Mouse (Mus musculus): ENCODE results near the gene Ercc2.

Ercc2 gene

GRCm38 (mm10) chr7:19405417-19405816, 23.6 kb downstream of the Ercc2 start:
- DNase-seq (ENCODE audit: low spot score in 2 of 2), result peak; percentile 80 to 95

GRCm38 (mm10) chr7:19409753-19410152, 27.9 kb downstream of the Ercc2 start:
- DNase-seq (ENCODE audit: low spot score in 2 of 2), result no peak

- DNase-seq (ENCODE audit: low spot score in 2 of 2), result no peak
Measured at GRCm38 (mm10) chr7:19410766-19411344, 29.0 kb downstream of the Ercc2 start.

- DNase-seq (ENCODE audit: low spot score in 2 of 2), result no peak
Measured at GRCm38 (mm10) chr7:19411783-19412182, 30.0 kb downstream of the Ercc2 start.

- no peak for DNase-seq (ENCODE audit: low spot score in 2 of 2)
Measured at GRCm38 (mm10) chr7:19413525-19413924, 31.7 kb downstream of the Ercc2 start.

- DNase-seq (ENCODE audit: low spot score in 2 of 2), result no peak
Measured at GRCm38 (mm10) chr7:19416590-19416989, 34.8 kb downstream of the Ercc2 start.

GRCm38 (mm10) chr7:19420121-19420520, 38.3 kb downstream of the Ercc2 start:
- no peak for DNase-seq (ENCODE audit: low spot score in 2 of 2)

GRCm38 (mm10) chr7:19420821-19421636, 39.2 kb downstream of the Ercc2 start:
- DNase-seq (ENCODE audit: low spot score in 2 of 2), result peak; percentile 84 to 89

- no peak for DNase-seq (ENCODE audit: low spot score in 2 of 2)
Measured at GRCm38 (mm10) chr7:19423083-19423482, 41.3 kb downstream of the Ercc2 start.

- no peak for DNase-seq (ENCODE audit: low spot score in 2 of 2)
Measured at GRCm38 (mm10) chr7:19424051-19424450, 42.2 kb downstream of the Ercc2 start.

- DNase-seq (ENCODE audit: low spot score in 2 of 2), result no peak
Measured at GRCm38 (mm10) chr7:19426349-19426748, 44.5 kb downstream of the Ercc2 start.

GRCm38 (mm10) chr7:19426888-19427287, 45.1 kb downstream of the Ercc2 start:
- no peak for DNase-seq (ENCODE audit: low spot score in 2 of 2)

GRCm38 (mm10) chr7:19427999-19428650, 46.3 kb downstream of the Ercc2 start:
- DNase-seq (ENCODE audit: low spot score in 2 of 2), result peak in 1 of 2 experiments; percentile 40

- DNase-seq (ENCODE audit: low spot score in 2 of 2), result no peak
Measured at GRCm38 (mm10) chr7:19429726-19430125, 47.9 kb downstream of the Ercc2 start.

- no peak for DNase-seq (ENCODE audit: low spot score in 2 of 2)
Measured at GRCm38 (mm10) chr7:19430402-19430801, 48.6 kb downstream of the Ercc2 start.

- DNase-seq (ENCODE audit: low spot score in 2 of 2), result no peak
Measured at GRCm38 (mm10) chr7:19432475-19432874, 50.7 kb downstream of the Ercc2 start.

- DNase-seq (ENCODE audit: low spot score in 2 of 2), result no peak
Measured at GRCm38 (mm10) chr7:19436276-19436675, 54.5 kb downstream of the Ercc2 start.

- no peak for DNase-seq (ENCODE audit: low spot score in 2 of 2)
Measured at GRCm38 (mm10) chr7:19437048-19437447, 55.2 kb downstream of the Ercc2 start.

- DNase-seq (ENCODE audit: low spot score in 2 of 2), result no peak
Measured at GRCm38 (mm10) chr7:19441448-19442091, 59.8 kb downstream of the Ercc2 start.

GRCm38 (mm10) chr7:19443344-19443743, 61.5 kb downstream of the Ercc2 start:
- DNase-seq (ENCODE audit: low spot score in 2 of 2), result peak; percentile 74 to 94

GRCm38 (mm10) chr7:19444801-19445200, 63.0 kb downstream of the Ercc2 start:
- DNase-seq (ENCODE audit: low spot score in 2 of 2), result no peak
